Mouse (Mus musculus) forebrain, postnatal 0 days (tissue): Measurements from ENCODE around the gene Fos. TPM values are rescaled to one million over a fixed set of nuclear protein-coding genes. Genes with fewer than 3 reads are reported as not detected.
"Not testable (repeated sequence)": the region's sequence is repeated elsewhere in the genome, so short reads cannot be mapped to it uniquely, and the experiment has no call there.

Experiments
- ATAC-seq: fragments of 200-750 bp; cut with Nextera tagmentation; 2 replicates; pipeline ENCODE4 v1.8.0; 2017; ENCODE audit warnings: mild to moderate bottlenecking, moderate library complexity
- DNase-seq: peaks from one replicate; pipeline ENCODE4 v3.0.0-alpha.2; 2015
- H3K27ac ChIP-seq: fragments of 300-500 bp; sonication (generic); 2 replicates; pipeline ENCODE4 v1.5.1; 2014; ENCODE audit warnings: low read depth, mild to moderate bottlenecking, antibody characterized with exemption, low read length, moderate library complexity, mixed read lengths
- H3K27me3 ChIP-seq: fragments of 300-500 bp; sonication (generic); 2 replicates; pipeline ENCODE4 v1.6.1; 2014; ENCODE audit warnings: mild to moderate bottlenecking, low read length, mixed read lengths; ENCODE audit not compliant: insufficient read depth
- H3K36me3 ChIP-seq: fragments of 300-500 bp; sonication (generic); 2 replicates; pipeline ENCODE4 v1.6.1; 2014; ENCODE audit warnings: mild to moderate bottlenecking, moderate library complexity; ENCODE audit not compliant: insufficient read depth
- H3K4me1 ChIP-seq: fragments of 300-500 bp; sonication (generic); 2 replicates; pipeline ENCODE4 v1.6.1; 2014; ENCODE audit warnings: antibody characterized with exemption; ENCODE audit not compliant: insufficient read depth
- H3K4me2 ChIP-seq: fragments of 300-500 bp; sonication (generic); 2 replicates; pipeline ENCODE4 v1.6.1; 2014; ENCODE audit warnings: low read depth, mild to moderate bottlenecking, moderate library complexity
- H3K4me3 ChIP-seq: fragments of 300-500 bp; sonication (generic); 2 replicates; pipeline ENCODE4 v1.5.1; 2014; ENCODE audit warnings: low read depth, low read length, mixed read lengths
- H3K9ac ChIP-seq: fragments of 300-500 bp; sonication (generic); 2 replicates; pipeline ENCODE4 v1.6.1; 2014; ENCODE audit warnings: mild to moderate bottlenecking
- H3K9me3 ChIP-seq: fragments of 300-500 bp; sonication (generic); 2 replicates; pipeline ENCODE4 v1.6.1; 2016; ENCODE audit warnings: low read length
- CTCF ChIP-seq: sonication (generic); IDR thresholded peaks from 2 replicates; pipeline ENCODE4 v1.5.1; 2016; ENCODE audit warnings: antibody characterized with exemption, control low read depth, low read depth
- WGBS: fragments of 180-500 bp; shearing (Covaris S2); extraction: QIAGEN DNeasy Blood & Tissue Kit; methylation state at CpG from one replicate; pipeline ENCODE4 v1.1.7; 2014; 5-methylcytosine and 5-hydroxymethylcytosine counted together
- polyA plus RNA-seq: library from polyadenylated mRNA; unstranded; fragments of >200 nt; fragmentation: Nextera tagmentation; extraction: Ambion mirVana; gene quantifications from 2 replicates; pipeline ENCODE4 v1.2.1, GENCODE M21; 2015
- total RNA-seq: library from RNA; depleted of rRNA; stranded (reverse); fragments of >200 nt; gene quantifications from 2 replicates; pipeline ENCODE4 v1.2.3, GENCODE M21; 2014; rRNA removed

The Fos gene
- total and polyA plus RNA-seq, 2 experiments from 2014 or later, result 9.3 to 18.0 TPM

DNA sequence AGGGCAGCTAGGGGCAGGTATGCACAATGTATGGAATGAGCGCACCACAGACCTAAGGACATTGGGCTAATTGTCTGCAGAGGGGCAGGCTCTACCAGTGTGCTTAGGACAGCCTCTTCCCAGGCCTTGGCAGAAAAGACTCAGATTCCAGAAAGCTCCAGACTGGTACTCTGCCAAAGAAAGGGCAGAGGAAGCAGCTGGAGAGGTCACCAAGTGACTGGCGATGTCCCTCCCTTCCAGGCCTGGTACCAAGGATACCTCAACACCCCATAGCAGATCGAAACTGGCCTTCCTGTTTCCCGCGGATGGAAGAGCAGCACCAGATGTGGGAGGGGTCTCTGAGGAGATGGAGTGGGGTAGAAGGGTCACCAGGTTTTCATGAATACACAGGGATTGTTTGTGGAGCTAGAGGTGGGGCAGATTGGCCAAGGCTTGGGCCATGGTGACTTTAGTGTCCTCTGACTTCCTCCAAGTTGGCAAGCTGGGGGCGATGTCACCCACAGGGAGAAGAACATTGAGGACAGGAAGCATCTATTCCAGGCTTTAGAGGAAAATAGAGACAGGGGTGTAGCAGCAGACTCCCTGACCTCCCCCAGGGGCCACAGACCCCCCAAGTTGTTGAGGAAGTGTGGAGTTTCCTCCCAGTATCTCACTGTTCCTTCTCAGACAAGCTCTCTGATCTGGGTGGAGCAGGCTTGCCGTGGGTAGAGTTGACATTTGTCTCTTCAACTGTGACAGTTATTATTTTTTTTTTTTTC, 49.1 kb downstream of the Fos start:
- no peak overlapping the region for H3K4me2 ChIP-seq
- H3K4me3 ChIP-seq, result no peak overlapping the region
- H3K4me1 ChIP-seq, result no peaks in the 10 kb centered on the region
- 83% methylated on average over 7 of the region's 7 CpGs for WGBS
- no peak overlapping the region for H3K9ac ChIP-seq
- TF ChIP-seq CTCF, result no peak
- H3K9me3 ChIP-seq, result no peaks in the 10 kb centered on the region
- ATAC-seq, result no peak
- H3K36me3 ChIP-seq, result no peaks in the 10 kb centered on the region
- no peaks in the 10 kb centered on the region for H3K27me3 ChIP-seq
- no peak overlapping the region for H3K27ac ChIP-seq
- DNase-seq, result no peak

DNA sequence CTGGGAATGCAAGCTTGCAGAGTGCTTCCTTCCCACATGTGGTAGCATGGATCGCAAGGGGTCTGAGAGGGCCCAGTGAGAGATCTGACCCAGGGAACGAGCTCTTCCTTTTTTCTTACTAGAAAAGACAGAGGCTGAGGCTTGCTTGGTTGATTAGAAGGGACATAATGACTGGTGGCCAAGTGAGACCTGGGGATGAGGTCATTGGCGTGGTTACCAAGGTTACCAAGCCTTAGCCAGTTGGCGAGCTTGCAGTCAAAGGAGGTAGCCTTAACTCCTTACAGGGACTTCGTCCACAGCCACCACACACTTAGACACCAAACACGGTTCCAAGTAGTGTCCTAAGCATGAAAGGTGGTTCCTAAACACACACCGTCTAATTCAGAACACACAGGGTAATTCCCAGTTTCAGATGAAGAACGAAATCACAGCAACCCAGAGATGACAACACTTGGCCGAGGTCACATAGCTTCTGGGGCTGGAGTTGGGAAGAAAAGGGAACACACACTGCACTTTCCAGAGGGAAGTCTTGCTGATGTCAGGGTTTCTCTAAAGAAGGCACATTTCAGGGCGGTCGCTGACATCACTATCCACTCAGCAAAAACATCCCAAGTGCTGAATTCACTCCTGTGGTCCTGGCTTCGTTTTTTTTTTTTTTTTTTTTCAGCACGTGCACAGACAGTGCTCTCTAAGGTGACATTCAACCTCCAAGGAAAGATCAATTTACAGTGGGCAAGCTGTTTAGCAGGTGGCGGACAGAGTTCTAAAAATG, 49.9 kb downstream of the Fos start:
- TF ChIP-seq CTCF, result no peak
- H3K4me1 ChIP-seq, result no peaks in the 10 kb centered on the region
- no peaks in the 10 kb centered on the region for H3K36me3 ChIP-seq
- H3K9me3 ChIP-seq, result no peaks in the 10 kb centered on the region
- WGBS, result 52% methylated on average over 14 of the region's 14 CpGs
- ATAC-seq, result no peak
- no peak overlapping the region for H3K27ac ChIP-seq
- no peak overlapping the region for H3K4me3 ChIP-seq
- no peak overlapping the region for H3K9ac ChIP-seq
- H3K4me2 ChIP-seq, result no peak overlapping the region
- no peak for DNase-seq
- no peaks in the 10 kb centered on the region for H3K27me3 ChIP-seq

DNA sequence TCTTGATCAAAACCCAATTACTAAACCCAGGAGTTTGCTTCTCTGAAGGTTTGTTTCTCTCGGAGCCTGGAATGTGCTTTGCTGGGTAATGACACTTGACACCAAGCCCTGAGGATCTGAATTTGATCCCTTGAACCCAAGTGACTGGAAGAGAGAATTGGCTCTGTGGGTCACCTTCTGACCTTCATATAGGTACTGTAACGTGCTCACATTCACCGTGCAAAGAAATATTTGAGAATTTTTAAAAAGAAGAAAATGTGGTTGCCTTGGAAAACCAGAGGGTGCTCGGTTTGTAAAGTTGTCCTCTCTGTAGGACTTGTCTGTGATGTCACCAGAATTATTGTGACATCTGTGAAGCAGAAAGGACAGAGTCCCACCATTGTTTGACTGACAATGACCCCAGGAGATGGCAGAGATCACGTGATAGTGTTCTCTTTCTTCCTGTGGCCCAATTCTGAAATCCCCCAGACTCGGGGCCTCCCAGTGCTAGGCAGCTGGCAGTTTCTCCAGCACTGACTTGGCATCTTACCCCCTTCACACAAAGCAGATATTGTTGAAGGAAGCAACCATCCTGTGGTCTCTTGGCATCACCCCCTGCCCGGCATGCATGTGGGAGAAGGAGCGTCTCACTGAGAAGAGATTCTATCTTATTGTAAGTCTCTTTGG, 50.6 kb downstream of the Fos start:
- no peak for TF ChIP-seq CTCF
- Histone ChIP-seq H3K4me1 (no peaks in the 10 kb centered on the region), H3K27ac (no peak overlapping the region), H3K27me3 (no peaks in the 10 kb centered on the region), H3K36me3 (no peaks in the 10 kb centered on the region), H3K9me3 (no peaks in the 10 kb centered on the region), H3K4me2 (no peak overlapping the region), H3K9ac (no peak overlapping the region), H3K4me3 (no peak overlapping the region)
- ATAC-seq, result peak; percentile 77
- WGBS, result 25% methylated on average over 8 of the region's 8 CpGs
- peak; percentile 48 for DNase-seq

DNA sequence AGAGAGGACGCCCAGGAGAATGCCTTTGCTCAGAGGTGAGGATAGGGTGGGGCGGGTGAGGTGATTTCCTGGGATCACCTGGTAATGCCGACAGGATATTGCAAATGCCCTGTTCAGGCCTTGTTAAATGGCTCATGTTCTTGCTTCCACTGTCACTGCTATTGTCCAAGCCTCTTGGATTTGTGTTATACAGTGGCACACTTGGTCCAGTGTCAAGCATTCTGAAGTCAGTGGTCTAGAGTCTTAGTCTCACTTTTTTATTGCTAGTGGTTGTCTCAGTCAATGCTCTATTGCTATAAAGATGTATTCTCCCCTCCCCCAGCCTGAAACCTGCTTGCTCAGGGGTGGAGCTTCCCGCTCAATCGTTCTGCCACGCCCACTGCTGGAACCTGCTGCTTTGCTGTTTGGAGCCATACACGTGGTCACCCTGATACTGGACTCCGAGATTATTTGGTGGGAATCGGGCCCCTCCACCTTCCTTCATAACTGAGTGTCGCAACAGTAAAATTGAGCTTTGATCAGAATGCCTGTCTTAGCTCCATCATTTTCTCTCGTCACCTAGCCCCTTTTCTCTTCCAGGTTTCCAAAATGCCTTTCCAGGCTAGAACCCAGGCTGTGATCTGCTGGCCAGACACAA, 51.3 kb downstream of the Fos start:
- H3K9ac ChIP-seq, H3K27ac ChIP-seq, H3K4me3 ChIP-seq, H3K4me2 ChIP-seq, H3K9me3 ChIP-seq, ATAC-seq, H3K36me3 ChIP-seq, DNase-seq, H3K4me1 ChIP-seq, H3K27me3 ChIP-seq: not testable (repeated sequence)
- WGBS, result 54% methylated on average over 11 of the region's 11 CpGs

Other genes starting within 250 kb of the Fos start
- 9.2 and 10.5 TPM in 2 replicates for gene Mlh3, start 203.3 kb upstream of the Fos start, total RNA-seq
- gene Mlh3, start 203.3 kb upstream of the Fos start, polyA plus RNA-seq, result 4.3 and 5.8 TPM in 2 replicates
- gene Acyp1, start 185.5 kb upstream of the Fos start, total RNA-seq, result 24.5 and 39.6 TPM in 2 replicates
- gene Acyp1, start 185.5 kb upstream of the Fos start, polyA plus RNA-seq, result 44.4 and 50.7 TPM in 2 replicates
- 0.69 and 1.3 TPM in 2 replicates for gene Zc2hc1c, start 185.3 kb upstream of the Fos start, total RNA-seq
- gene Zc2hc1c, start 185.3 kb upstream of the Fos start, polyA plus RNA-seq, result 0.75 and 1.1 TPM in 2 replicates
- 19.0 and 23.2 TPM in 2 replicates for gene Nek9, start 134.5 kb upstream of the Fos start, total RNA-seq
- 6.6 and 8.5 TPM in 2 replicates for gene Nek9, start 134.5 kb upstream of the Fos start, polyA plus RNA-seq
- gene Tmed10, start 99.0 kb upstream of the Fos start, total RNA-seq, result 45.0 and 59.2 TPM in 2 replicates
- 147 and 167 TPM in 2 replicates for gene Tmed10, start 99.0 kb upstream of the Fos start, polyA plus RNA-seq
- 10.4 and 17.2 TPM in 2 replicates for gene Jdp2, start 125.1 kb downstream of the Fos start, total RNA-seq
- 0.24 and 0.60 TPM in 2 replicates for gene Jdp2, start 125.1 kb downstream of the Fos start, polyA plus RNA-seq
- gene Batf, start 212.8 kb downstream of the Fos start, total RNA-seq, result 0.77 TPM in 1 of 2 replicates, not detected in the other
- gene Batf, start 212.8 kb downstream of the Fos start, polyA plus RNA-seq, result 0.65 and 1.3 TPM in 2 replicates